Mouse (Mus musculus) liver, embryonic 11.5 days (tissue): ENCODE results near the gene Dst. TPM values are rescaled to one million over a fixed set of nuclear protein-coding genes. Genes with fewer than 3 reads are reported as not detected.
A peak's percentile ranks its signal among the peaks of the same experiment; 100 is the strongest.

Source experiments
- ATAC-seq: fragments of 200-750 bp; cut with Nextera tagmentation; replicated peaks from 2 replicates; pipeline ENCODE4 v1.8.0; 2017; ENCODE audit warnings: moderate number of reproducible peaks, mild to moderate bottlenecking, moderate TSS enrichment, moderate library complexity; ENCODE audit not compliant: low FRiP score
- DNase-seq: peaks from one replicate; pipeline ENCODE4 v3.0.0-alpha.2; 2017; ENCODE audit warnings: low spot score
- H3K27ac ChIP-seq: fragments of 300-500 bp; sonication (generic); 2 replicates; pipeline ENCODE4 v1.5.1; 2014; ENCODE audit warnings: mild to moderate bottlenecking, low read depth, low read length, control low read depth
- H3K27me3 ChIP-seq: fragments of 300-500 bp; sonication (generic); replicated peaks from 2 replicates; pipeline ENCODE4 v1.6.1; 2014; ENCODE audit warnings: low read length, mixed read lengths; ENCODE audit not compliant: control insufficient read depth, insufficient read depth
- H3K36me3 ChIP-seq: fragments of 300-500 bp; sonication (generic); 2 replicates; pipeline ENCODE4 v1.6.1; 2014; ENCODE audit warnings: mild to moderate bottlenecking, low read length, moderate library complexity, mixed read lengths; ENCODE audit not compliant: control insufficient read depth, insufficient read depth
- H3K4me1 ChIP-seq: fragments of 300-500 bp; sonication (generic); replicated peaks from 2 replicates; pipeline ENCODE4 v1.6.1; 2014; ENCODE audit warnings: low read length, mixed read lengths; ENCODE audit not compliant: control insufficient read depth, insufficient read depth
- H3K4me2 ChIP-seq: fragments of 300-500 bp; sonication (generic); 2 replicates; pipeline ENCODE4 v1.6.1; 2014; ENCODE audit warnings: mild to moderate bottlenecking, control low read depth, moderate library complexity
- H3K4me3 ChIP-seq: fragments of 300-500 bp; sonication (generic); 2 replicates; pipeline ENCODE4 v1.5.1; 2014; ENCODE audit warnings: low read depth, low read length, control low read depth
- H3K9ac ChIP-seq: fragments of 300-500 bp; sonication (generic); 2 replicates; pipeline ENCODE4 v1.6.1; 2014; ENCODE audit warnings: low read depth, low read length, control low read depth
- H3K9me3 ChIP-seq: fragments of 300-500 bp; sonication (generic); 2 replicates; pipeline ENCODE4 v1.6.1; 2016; ENCODE audit warnings: low read length, inconsistent platforms, mixed read lengths; ENCODE audit not compliant: control insufficient read depth
- WGBS: fragments of 180-500 bp; shearing (Covaris S2); extraction: QIAGEN DNeasy Blood & Tissue Kit; methylation state at CpG from one replicate; pipeline ENCODE4 v1.1.7; 2014; 5-methylcytosine and 5-hydroxymethylcytosine counted together
- polyA plus RNA-seq: library from polyadenylated mRNA; unstranded; fragments of >200 nt; fragmentation: Nextera tagmentation; extraction: Ambion mirVana; gene quantifications from 2 replicates; pipeline ENCODE4 v1.2.1, GENCODE M21; 2014

Dst gene
- polyA plus RNA-seq, 1 experiment from 2014 or later = 9.4 TPM

DNA sequence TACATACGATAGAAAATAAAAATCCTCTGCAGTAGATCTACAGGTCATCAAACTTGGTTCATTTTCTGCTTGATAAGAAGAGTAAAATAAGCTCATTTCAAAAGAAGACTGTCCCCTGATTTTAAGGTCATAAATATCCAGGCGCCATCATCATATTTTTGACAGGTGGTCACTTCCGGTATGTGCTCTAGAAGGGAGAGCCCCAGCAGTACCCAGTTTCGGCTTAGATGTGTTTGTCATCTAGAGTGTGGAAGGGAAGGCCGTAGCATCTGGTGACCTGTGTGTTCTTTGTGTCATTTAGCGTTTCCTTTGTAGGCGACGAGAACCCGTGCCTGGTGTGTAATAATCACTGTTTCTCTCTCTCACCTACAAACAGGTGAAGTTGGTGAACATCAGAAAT lies 209.0 kb downstream of the Dst start:
- ATAC-seq = no peak
- Histone ChIP-seq H3K27ac (no peak overlapping the region), H3K9me3 (no peaks in the 10 kb centered on the region), H3K4me3 (no peak overlapping the region), H3K4me2 (no peak overlapping the region), H3K27me3 (no peaks in the 10 kb centered on the region), H3K9ac (no peak overlapping the region), H3K36me3 (no peaks in the 10 kb centered on the region), H3K4me1 (no peaks in the 10 kb centered on the region; the same call in 1 of the 2 replicates)
- DNase-seq = no peak
- WGBS = 86% methylated on average over 9 of the region's 9 CpGs

DNA sequence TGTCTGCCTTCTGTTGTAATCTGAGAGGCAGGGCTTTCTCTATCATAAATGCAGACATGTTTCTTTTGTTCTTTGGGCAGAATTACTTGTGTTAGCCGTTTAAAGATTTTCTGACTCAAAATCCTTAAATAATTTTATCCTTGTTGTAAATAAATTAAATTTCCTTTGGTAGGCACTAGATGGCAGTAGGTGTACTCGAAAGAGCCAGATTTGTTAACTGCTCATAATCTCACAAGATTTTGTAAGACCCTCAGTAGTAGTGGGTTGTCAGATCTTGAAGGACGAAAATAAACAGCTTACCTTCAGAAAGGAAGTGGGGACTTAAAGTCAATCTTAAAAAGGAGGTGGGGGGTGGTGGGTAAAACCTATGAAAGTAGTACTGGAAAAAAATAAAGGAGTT lies 209.7 kb downstream of the Dst start:
- H3K36me3 ChIP-seq = no peaks in the 10 kb centered on the region
- ATAC-seq (no peak), DNase-seq (no peak)
- no peak overlapping the region for H3K4me3 ChIP-seq
- H3K27ac ChIP-seq = no peak overlapping the region
- no peaks in the 10 kb centered on the region; the same call in 1 of the 2 replicates for H3K4me1 ChIP-seq
- no peaks in the 10 kb centered on the region for H3K9me3 ChIP-seq
- 32% methylated on average over 3 of the region's 3 CpGs for WGBS
- H3K27me3 ChIP-seq = no peaks in the 10 kb centered on the region
- H3K4me2 ChIP-seq = no peak overlapping the region
- no peak overlapping the region for H3K9ac ChIP-seq

DNA sequence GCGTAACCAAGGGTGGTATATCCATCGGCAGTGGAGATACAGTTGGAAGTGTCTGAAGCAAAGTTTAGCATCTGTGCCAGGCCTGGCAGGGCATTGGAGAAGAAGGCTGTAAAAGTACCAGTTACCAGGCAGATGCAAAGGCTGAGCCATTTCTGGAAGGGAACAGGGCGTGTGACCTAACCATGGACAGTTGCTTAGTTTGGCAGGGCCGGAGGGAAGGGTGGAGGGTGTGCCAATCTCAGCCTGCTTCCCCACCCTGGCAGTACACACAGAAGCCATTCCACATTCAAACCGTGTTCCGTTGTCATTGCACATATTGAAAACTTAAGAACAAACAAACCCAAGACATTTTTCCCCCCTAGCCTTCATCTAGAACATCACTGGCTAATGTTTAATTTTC lies 212.0 kb downstream of the Dst start:
- H3K4me1 ChIP-seq = peaks cover 4% of the 10 kb centered on the region; the same call in 1 of the 2 replicates
- H3K27me3 ChIP-seq = no peaks in the 10 kb centered on the region
- ATAC-seq = no peak
- no peaks in the 10 kb centered on the region for H3K9me3 ChIP-seq
- H3K4me2 ChIP-seq = peak overlapping the region; percentile 31; the same call in 1 of the 2 replicates
- H3K36me3 ChIP-seq = no peaks in the 10 kb centered on the region
- H3K9ac ChIP-seq = no peak overlapping the region
- H3K4me3 ChIP-seq = no peak overlapping the region
- 81% methylated on average over 6 of the region's 6 CpGs for WGBS
- H3K27ac ChIP-seq = no peak overlapping the region
- no peak for DNase-seq

DNA sequence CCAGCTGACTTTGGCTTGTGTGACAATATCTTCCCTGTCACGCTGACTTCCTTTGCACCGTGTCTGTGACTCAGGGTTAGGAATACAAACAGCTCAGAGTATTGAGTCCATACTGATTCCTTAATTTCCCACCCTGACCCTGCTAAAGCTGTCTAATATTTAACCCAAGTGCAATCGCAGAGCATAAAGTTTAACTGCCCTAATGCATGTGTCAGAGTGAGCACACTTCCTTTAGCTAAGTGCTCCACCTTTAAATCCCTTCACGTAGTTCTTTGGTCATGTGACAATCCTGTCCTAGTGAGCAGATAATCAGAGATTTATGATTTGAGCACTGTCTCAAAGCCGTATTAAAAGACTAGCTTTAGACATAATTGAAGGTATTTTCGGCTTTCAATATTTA lies 212.6 kb downstream of the Dst start:
- DNase-seq = no peak
- Histone ChIP-seq H3K4me3 (peak overlapping the region; percentile 15; the same call in 1 of the 2 replicates), H3K36me3 (no peaks in the 10 kb centered on the region), H3K27ac (0 out of 2 replicates have a peak overlapping the region, but pooled peaks have one; percentile 25), H3K4me1 (peaks cover 4% of the 10 kb centered on the region; the same call in 1 of the 2 replicates), H3K9ac (no peak overlapping the region), H3K9me3 (no peaks in the 10 kb centered on the region), H3K4me2 (peak overlapping the region; percentile 31), H3K27me3 (no peaks in the 10 kb centered on the region)
- no peak; the same call in 1 of the 2 replicates for ATAC-seq
- whole genome bisulfite sequencing = 58% methylated on average over 6 of the region's 6 CpGs

DNA sequence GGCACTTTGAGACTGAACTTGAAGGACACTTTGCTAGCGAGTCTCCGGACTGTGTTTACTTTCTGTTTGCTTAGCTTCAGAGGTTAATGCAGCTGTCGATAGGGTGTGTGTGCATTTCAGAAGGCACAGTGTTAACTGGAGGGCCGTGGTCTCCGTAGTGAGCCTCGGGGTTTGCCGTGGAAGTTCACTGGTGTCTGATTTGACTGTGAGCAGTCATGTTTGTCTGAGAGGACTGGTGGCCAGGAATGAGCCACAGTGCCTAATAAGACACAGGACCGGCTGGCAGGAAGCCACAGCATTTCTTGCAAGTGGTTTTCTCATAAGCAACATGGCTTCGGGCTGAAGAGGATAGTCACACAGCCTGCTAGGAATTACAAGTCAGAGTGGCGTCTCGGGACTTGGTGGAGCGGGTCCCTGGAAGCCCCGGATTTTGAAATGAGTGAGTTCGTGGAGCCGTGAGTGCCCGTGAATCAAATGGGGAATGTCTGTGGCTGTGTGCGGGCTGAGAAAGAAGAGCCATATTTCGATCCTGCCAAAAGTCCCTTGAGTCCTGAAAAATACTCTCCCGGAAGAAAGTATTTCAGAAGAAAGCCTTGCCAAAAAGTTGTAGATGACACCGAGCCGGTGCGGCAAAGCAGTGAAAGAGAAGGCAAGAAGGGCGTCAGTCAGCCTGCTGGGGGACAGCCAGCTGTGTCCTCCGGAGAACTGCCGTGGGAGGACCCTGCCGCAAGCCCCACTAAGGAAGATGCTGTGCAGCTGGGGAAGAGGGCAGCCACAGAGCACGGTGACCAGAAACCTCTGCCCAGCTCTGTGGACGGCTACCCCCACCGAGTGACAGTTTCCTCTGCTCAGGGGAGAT lies 213.4 kb downstream of the Dst start:
- Histone ChIP-seq H3K4me2 (peak overlapping the region; percentile 31), H3K9ac (no peak overlapping the region), H3K4me1 (peaks cover 4% of the 10 kb centered on the region; the same call in 1 of the 2 replicates), H3K27me3 (no peaks in the 10 kb centered on the region), H3K36me3 (no peaks in the 10 kb centered on the region), H3K9me3 (no peaks in the 10 kb centered on the region), H3K27ac (peak overlapping the region; percentile 25; the same call in 1 of the 2 replicates), H3K4me3 (peak overlapping the region; percentile 15; the same call in 1 of the 2 replicates)
- no peak for ATAC-seq
- 71% methylated on average over 29 of the region's 29 CpGs for WGBS
- no peak for DNase-seq

DNA sequence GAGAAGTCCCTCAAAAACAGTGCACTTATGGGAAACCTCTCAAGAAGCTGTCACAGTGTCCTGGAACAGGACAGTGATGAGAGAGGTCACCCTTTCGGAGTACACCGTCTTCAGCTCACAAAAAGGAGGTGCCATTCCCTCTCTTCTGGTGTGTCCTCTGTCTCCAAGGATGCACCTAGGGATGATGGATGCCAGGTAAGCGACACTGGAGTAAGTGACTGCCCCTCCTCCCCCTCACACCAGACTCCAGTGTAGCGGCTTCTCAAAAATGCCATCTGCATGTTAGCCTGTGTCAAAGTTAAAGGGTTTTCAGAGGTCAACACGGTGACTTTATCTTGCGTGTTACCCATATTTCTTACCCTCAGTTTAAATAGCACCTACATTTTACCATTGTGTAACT lies 214.2 kb downstream of the Dst start:
- H3K27ac ChIP-seq = no peak overlapping the region
- H3K4me1 ChIP-seq = peaks cover 4% of the 10 kb centered on the region; the same call in 1 of the 2 replicates
- no peak for DNase-seq
- H3K9me3 ChIP-seq = no peaks in the 10 kb centered on the region
- WGBS = 89% methylated on average over 6 of the region's 6 CpGs
- no peak overlapping the region for H3K9ac ChIP-seq
- ATAC-seq = no peak
- no peak overlapping the region for H3K4me3 ChIP-seq
- H3K27me3 ChIP-seq = no peaks in the 10 kb centered on the region
- no peaks in the 10 kb centered on the region for H3K36me3 ChIP-seq
- no peak overlapping the region for H3K4me2 ChIP-seq

DNA sequence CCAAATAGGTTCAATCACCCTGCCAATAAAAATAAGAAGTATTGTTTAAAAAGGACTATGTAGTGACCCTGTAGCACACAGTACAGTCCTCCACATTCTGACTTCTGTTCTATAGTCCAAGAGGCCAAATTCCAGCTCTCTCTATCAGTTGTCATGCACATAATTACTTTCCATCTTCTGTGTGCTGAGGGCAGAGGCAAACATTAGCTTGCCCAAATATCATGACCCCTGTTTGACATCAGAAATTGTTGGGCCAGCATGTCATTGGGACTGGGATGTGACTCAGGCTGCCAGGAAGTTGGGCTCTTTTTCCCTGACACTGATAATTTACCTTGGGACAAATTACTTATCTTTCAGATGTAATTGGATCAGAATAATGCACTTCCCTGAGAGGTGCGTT lies 214.9 kb downstream of the Dst start:
- no peak for DNase-seq
- no peak overlapping the region for H3K9ac ChIP-seq
- H3K36me3 ChIP-seq = no peaks in the 10 kb centered on the region
- H3K4me3 ChIP-seq = no peak overlapping the region
- peaks cover 4% of the 10 kb centered on the region; the same call in 1 of the 2 replicates for H3K4me1 ChIP-seq
- H3K27ac ChIP-seq = no peak overlapping the region
- no peaks in the 10 kb centered on the region for H3K27me3 ChIP-seq
- WGBS = 60% methylated on average over 1 of the region's 1 CpGs
- H3K4me2 ChIP-seq = no peak overlapping the region
- ATAC-seq = no peak
- no peaks in the 10 kb centered on the region for H3K9me3 ChIP-seq

DNA sequence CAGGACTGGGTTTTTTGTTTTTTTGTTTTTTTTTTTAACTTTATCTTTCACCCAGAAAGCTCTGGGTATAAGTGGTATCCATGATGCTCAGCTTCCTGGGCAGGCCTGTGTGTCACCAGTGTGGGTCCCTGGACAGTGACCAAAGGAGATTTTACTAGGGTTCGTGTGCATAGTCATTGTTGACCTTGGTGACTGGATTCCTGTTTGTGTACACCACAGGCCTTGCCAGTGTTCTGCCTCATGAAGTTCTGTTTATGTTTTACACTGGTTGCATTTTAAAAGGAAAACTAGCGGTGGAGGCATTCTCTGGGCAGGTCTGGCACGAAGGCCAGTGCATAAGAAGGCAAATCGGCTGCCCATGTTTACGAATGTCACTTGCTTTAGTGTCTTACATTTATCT lies 215.3 kb downstream of the Dst start:
- ATAC-seq (no peak), DNase-seq (no peak)
- Histone ChIP-seq H3K4me3 (no peak overlapping the region), H3K9ac (no peak overlapping the region), H3K27ac (no peak overlapping the region), H3K4me1 (peaks cover 4% of the 10 kb centered on the region; the same call in 1 of the 2 replicates), H3K4me2 (no peak overlapping the region), H3K27me3 (no peaks in the 10 kb centered on the region), H3K36me3 (no peaks in the 10 kb centered on the region), H3K9me3 (no peaks in the 10 kb centered on the region)
- 79% methylated on average over 5 of the region's 5 CpGs for WGBS

DNA sequence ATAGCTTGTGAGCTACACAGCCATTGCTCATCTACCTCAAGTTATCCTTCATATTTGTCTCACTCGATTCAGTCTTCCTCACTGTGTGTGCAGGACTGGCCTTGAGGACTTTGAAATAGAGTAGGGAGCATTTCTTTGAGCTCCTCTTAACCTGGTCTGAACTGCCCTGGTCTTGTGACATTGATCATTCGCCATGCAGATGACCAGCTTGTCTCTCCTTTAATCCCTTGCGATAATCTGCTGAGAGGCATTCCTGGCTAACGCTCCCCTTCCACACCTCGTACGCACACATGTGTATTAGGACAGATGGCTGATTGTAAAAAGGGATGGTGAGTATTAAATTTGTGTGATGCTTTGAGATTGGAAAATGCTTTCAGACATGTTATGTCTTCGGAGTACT lies 216.4 kb downstream of the Dst start:
- Histone ChIP-seq H3K4me1 (peaks cover 4% of the 10 kb centered on the region; the same call in 1 of the 2 replicates), H3K9ac (no peak overlapping the region), H3K4me2 (no peak overlapping the region), H3K27ac (no peak overlapping the region), H3K9me3 (no peaks in the 10 kb centered on the region), H3K36me3 (no peaks in the 10 kb centered on the region), H3K27me3 (no peaks in the 10 kb centered on the region), H3K4me3 (no peak overlapping the region)
- ATAC-seq (no peak), DNase-seq (no peak)
- WGBS = 89% methylated on average over 7 of the region's 7 CpGs
